Mouse (Mus musculus) layer of hippocampus, adult 11-12 months (tissue): ENCODE results near the gene Vmn1r39.
"Not testable (repeated sequence)": the region's sequence is repeated elsewhere in the genome, so short reads cannot be mapped to it uniquely, and the experiment has no call there.

Source experiments
- DNase-seq: peaks from one replicate; pipeline ENCODE4 v3.0.0; 2022; ENCODE audit warnings: low spot score

Vmn1r39 gene

GRCm38 (mm10) chr6:66810509-66810908 lies at the start of gene Vmn1r39:
TSS of gene Vmn1r39 (minus strand) at chr6:66810609.
- no peak for DNase-seq

- no peak for DNase-seq
These were observed 49.0 kb upstream of the Vmn1r39 start for GRCm38 (mm10) chr6:66859391-66859790.

DNA sequence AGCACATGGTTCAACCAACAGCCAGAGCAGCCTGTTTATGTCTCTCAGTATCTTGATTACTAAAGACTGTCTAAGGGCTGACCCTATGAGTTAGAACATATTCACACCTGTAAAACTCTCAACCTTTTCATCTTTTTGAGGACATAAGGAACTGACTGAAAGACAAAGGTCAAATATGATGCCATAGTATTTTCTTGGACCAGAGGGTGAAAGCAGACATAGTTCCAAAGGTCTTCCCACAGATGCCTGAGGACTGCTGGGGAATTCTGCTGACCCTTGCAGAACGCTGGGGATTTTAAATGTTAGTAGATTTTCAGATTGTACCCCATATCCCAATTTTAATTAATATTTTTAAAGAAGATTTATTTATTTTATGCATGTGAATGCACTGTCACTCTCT lies 47.9 kb upstream of the Vmn1r39 start:
- DNase-seq: no peak

- no peak for DNase-seq
These were observed 45.8 kb upstream of the Vmn1r39 start for GRCm38 (mm10) chr6:66856236-66856635.

DNA sequence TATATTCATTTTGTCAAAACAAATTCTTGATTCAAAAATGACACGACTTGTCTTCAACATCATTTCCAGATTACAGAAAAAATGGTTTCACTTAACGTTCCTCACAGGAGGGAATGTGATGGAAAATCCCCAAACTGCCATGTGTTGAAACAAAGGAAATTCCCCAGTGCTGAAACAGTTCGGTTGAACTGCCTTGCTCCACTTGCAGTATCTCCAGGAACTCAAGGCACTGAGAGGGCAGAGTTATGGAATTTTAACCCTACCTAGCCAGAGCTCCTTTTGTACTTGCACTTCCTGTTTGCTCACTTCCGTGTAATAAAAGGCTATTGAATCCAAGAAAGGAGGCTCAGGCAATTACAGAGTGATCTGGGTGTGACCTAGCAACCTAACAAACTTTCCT lies 38.5 kb upstream of the Vmn1r39 start:
- DNase-seq: no peak

DNA sequence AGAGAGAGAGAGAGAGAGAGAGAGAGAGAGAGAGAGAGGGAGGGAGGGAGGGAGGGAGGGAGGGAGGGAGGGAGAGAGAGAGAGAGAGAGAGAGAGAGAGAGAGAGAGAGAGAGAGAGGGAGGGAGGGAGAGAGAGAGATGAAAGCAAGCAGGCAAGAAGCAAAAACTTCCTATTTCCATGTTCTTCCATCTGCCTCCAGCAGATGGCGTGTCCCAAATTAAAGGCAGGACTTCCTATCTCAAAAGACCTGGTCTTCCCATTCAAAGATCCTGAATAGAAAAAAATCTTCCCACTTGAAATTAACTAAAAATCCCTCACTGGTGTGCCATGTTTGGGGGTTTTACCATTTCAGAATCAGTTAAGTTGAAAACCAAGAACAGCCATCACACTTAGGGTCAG lies 30.2 kb upstream of the Vmn1r39 start:
- DNase-seq: peak; percentile 50

DNA sequence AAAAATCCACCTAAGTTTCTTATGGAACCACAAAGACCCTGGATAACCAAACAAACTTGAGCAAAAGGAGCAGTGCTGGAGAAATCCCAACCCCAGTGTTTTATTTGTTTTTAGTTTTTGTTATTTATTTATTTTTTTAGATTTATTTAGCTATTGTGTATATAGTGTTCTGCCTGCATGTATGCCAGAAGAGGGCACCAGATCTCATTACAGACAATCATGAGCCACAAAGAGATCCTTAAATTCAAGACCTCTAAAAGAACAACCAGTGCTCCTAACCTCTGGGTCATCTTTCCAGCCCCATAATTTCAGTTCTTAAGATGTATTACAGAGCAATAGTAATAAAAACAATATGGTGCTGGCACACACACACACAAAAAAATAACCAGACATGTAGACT lies 26.5 kb upstream of the Vmn1r39 start:
- no peak for DNase-seq

- DNase-seq: no peak
These were observed 4.1 kb downstream of the Vmn1r39 start for GRCm38 (mm10) chr6:66806311-66806710.

GRCm38 (mm10) chr6:66805713-66806112 lies 4.7 kb downstream of the Vmn1r39 start:
- DNase-seq: no peak

DNA sequence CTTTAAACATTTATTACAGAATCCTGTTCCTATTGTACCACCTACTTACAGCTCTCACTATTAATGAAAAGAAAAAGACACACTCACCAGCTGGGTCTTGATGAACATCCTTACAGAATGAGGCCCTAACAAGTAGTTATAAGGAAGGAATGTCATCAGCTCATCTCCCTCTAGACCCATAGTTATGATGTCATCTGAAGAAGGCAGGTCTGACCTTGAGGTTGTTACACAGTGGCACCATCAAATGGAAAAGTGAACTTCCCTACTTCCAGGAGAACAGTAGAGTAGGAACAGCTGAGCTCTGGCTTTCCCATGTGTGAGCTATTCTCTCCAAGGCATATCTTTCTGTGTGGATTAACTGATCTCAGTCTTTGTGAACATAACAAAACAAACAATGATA lies 27.9 kb downstream of the Vmn1r39 start, which contains the start of gene Vmn1r38:
Gene Vmn1r38 (minus strand): TSS at position 101 of the 400 bp plus-strand sequence.
- not testable (repeated sequence) for DNase-seq
